Mouse (Mus musculus) embryonic fibroblast, embryonic 13.5 days (primary cell): ENCODE data around the gene Kif26b. TPM values are rescaled to one million over a fixed set of nuclear protein-coding genes. Genes with fewer than 3 reads are reported as not detected.

Experiments
- H3K27ac ChIP-seq: 2 replicates; pipeline ENCODE4 v1.5.1; 2012; ENCODE audit warnings: low read length, control low read depth, inconsistent platforms; ENCODE audit not compliant: insufficient read depth
- H3K4me1 ChIP-seq: 2 replicates; pipeline ENCODE4 v1.6.1; 2011; ENCODE audit warnings: low read length; ENCODE audit not compliant: control insufficient read depth, insufficient read depth
- H3K4me3 ChIP-seq: 2 replicates; pipeline ENCODE4 v1.5.1; 2011; ENCODE audit warnings: mild to moderate bottlenecking, control low read depth, low read length; ENCODE audit not compliant: insufficient read depth
- CTCF ChIP-seq: IDR thresholded peaks from 2 replicates; pipeline ENCODE4 v1.5.1; 2011; ENCODE audit warnings: mild to moderate bottlenecking, control low read depth, low read length, moderate library complexity, borderline replicate concordance; ENCODE audit not compliant: insufficient read depth
- POLR2A ChIP-seq: IDR thresholded peaks from 2 replicates; pipeline ENCODE4 v1.6.1; 2011; ENCODE audit warnings: low read depth, mild to moderate bottlenecking, control low read depth, low read length, moderate library complexity
- polyA plus RNA-seq: library from polyadenylated mRNA; stranded (reverse); fragments of >200 nt; gene quantifications from 2 replicates; pipeline ENCODE4 v1.2.4, GENCODE M21; 2011; ENCODE audit warnings: low read depth; ENCODE audit not compliant: missing spikeins, insufficient read length

Gene Kif26b
- polyA plus RNA-seq, 1 experiment = 61.3 TPM

- TF ChIP-seq CTCF (no peak), POLR2A (no peak)
- Histone ChIP-seq H3K4me3 (no peak overlapping the region), H3K27ac (no peak overlapping the region), H3K4me1 (no peaks in the 10 kb centered on the region)
Observed at GRCm38 (mm10) chr1:178878676-178879075, 349.8 kb downstream of the Kif26b start.

- TF ChIP-seq POLR2A (no peak), CTCF (no peak)
- no peak overlapping the region for H3K27ac ChIP-seq
- H3K4me1 ChIP-seq = no peaks in the 10 kb centered on the region
- no peak overlapping the region for H3K4me3 ChIP-seq
Observed at GRCm38 (mm10) chr1:178880905-178881304, 352.0 kb downstream of the Kif26b start.

GRCm38 (mm10) chr1:178886671-178887070 is 357.7 kb downstream of the Kif26b start:
- Histone ChIP-seq H3K4me1 (no peaks in the 10 kb centered on the region), H3K4me3 (no peak overlapping the region), H3K27ac (no peak overlapping the region)
- TF ChIP-seq POLR2A (no peak), CTCF (no peak)

- no peak overlapping the region for H3K27ac ChIP-seq
- no peaks in the 10 kb centered on the region for H3K4me1 ChIP-seq
- TF ChIP-seq POLR2A (no peak), CTCF (no peak)
- no peak overlapping the region for H3K4me3 ChIP-seq
Observed at GRCm38 (mm10) chr1:178892376-178892775, 363.5 kb downstream of the Kif26b start.

GRCm38 (mm10) chr1:178893229-178894080 is 364.5 kb downstream of the Kif26b start:
- no peak for TF ChIP-seq CTCF
- TF ChIP-seq POLR2A = no peak
- Histone ChIP-seq H3K27ac (no peak overlapping the region), H3K4me3 (no peak overlapping the region), H3K4me1 (no peaks in the 10 kb centered on the region)

- no peak for TF ChIP-seq POLR2A
- no peak for TF ChIP-seq CTCF
- H3K4me1 ChIP-seq = no peaks in the 10 kb centered on the region
Observed at GRCm38 (mm10) chr1:178894081-178894401, 365.1 kb downstream of the Kif26b start.

GRCm38 (mm10) chr1:178895674-178896073 is 366.7 kb downstream of the Kif26b start:
- TF ChIP-seq POLR2A (no peak), CTCF (no peak)
- Histone ChIP-seq H3K4me3 (no peak overlapping the region), H3K27ac (no peak overlapping the region), H3K4me1 (no peaks in the 10 kb centered on the region)

More at GRCm38 (mm10) chr1:178894081-178894401, 365.1 kb downstream of the Kif26b start:
- H3K4me3 ChIP-seq = no peak overlapping the region
- no peak overlapping the region for H3K27ac ChIP-seq

- no peak overlapping the region for H3K4me3 ChIP-seq
- TF ChIP-seq CTCF = no peak
- no peak for TF ChIP-seq POLR2A
Observed at GRCm38 (mm10) chr1:178910951-178911350, 382.0 kb downstream of the Kif26b start.

GRCm38 (mm10) chr1:178912936-178913716 is 384.2 kb downstream of the Kif26b start:
- TF ChIP-seq POLR2A (no peak), CTCF (no peak)
- 0 out of 2 replicates have a peak, but pooled peaks cover 6% of the 10 kb centered on the region for H3K4me1 ChIP-seq
- no peak overlapping the region for H3K4me3 ChIP-seq
- no peak overlapping the region for H3K27ac ChIP-seq

More at GRCm38 (mm10) chr1:178910951-178911350, 382.0 kb downstream of the Kif26b start:
- H3K4me1 ChIP-seq = 0 out of 2 replicates have a peak, but pooled peaks cover 6% of the 10 kb centered on the region
- H3K27ac ChIP-seq = peak overlapping the region; percentile 36

GRCm38 (mm10) chr1:178915056-178915455 is 386.1 kb downstream of the Kif26b start:
- 0 out of 2 replicates have a peak, but pooled peaks cover 6% of the 10 kb centered on the region for H3K4me1 ChIP-seq
- no peak for TF ChIP-seq POLR2A
- no peak overlapping the region for H3K27ac ChIP-seq
- H3K4me3 ChIP-seq = no peak overlapping the region
